Mouse (Mus musculus) brown adipose tissue, adult 24 weeks (tissue): Measurements from ENCODE around the gene B3glct. TPM values are rescaled to one million over a fixed set of nuclear protein-coding genes. Genes with fewer than 3 reads are reported as not detected.

Experiments used
- H3K27ac ChIP-seq: fragments of 200-500 bp; replicated peaks from 2 replicates; pipeline ENCODE4 v1.5.1; 2012; ENCODE audit warnings: low read depth, mild to moderate bottlenecking, low read length
- H3K4me1 ChIP-seq: fragments of 200-500 bp; 2 replicates; pipeline ENCODE4 v1.6.1; 2012; ENCODE audit warnings: low read length, mixed read lengths; ENCODE audit not compliant: control insufficient read depth, insufficient read depth, insufficient read length
- H3K4me3 ChIP-seq: fragments of 200-500 bp; 2 replicates; pipeline ENCODE4 v1.5.1; 2012; ENCODE audit warnings: low read depth, mild to moderate bottlenecking, low read length, moderate library complexity; ENCODE audit not compliant: insufficient read depth
- polyA plus RNA-seq: library from polyadenylated mRNA; stranded (reverse); fragments of >200 nt; gene quantifications from 2 replicates; pipeline ENCODE4 v1.2.4, GENCODE M21; 2012; ENCODE audit not compliant: missing spikeins, insufficient read depth, insufficient read length

B3glct gene
- 12.9 and 15.2 TPM in 2 replicates for polyA plus RNA-seq

DNA sequence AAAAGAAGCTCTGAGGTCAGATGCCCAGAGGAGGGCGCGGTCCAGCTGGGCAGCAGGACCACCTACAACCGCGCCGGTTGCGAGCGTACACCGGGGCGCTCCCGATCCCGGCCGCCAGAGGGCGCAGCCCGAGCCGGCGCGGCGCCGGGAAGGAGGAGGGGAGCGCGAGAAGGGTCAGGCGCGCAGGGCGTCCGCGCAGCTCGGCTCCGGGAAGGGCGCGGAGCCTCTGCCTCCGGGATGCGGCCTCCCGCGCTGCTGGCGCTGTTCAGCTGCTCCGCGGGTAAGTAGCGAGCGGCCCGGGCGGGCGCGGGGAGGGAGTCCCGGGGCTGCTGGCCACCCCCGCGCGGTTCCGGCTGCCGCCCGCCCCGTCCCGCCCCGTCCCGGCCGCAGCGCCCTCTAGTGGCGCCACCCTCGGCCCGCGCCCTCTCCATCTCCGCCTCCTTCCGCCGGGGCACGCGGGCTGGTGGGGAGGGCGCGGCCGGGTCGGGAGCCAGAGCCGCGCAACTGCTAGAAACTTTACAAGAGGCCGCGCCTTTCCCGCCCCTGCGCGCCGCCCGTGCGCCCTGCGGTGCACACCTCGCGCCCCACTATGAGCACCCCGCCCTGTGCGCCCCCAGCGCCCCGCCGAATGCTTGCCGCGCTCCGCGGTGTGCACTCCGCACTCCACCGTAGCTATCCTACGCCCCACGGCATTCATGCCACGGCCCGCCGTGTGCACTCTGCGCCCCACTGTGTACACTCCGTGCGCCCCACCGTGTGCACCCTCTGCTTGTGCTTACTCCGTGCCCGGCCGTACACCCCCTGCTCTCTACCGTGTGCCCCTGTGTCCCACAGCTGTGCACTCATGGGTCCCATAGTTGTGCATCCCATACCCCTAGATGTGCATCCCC, at the start of gene B3glct:
B3glct (plus strand) TSS at position 131 of the 890 bp plus-strand sequence.
- Histone ChIP-seq H3K4me1 (peaks cover 2% of the 10 kb centered on the region; the same call in 1 of the 2 replicates), H3K27ac (peak within 1 kb of the TSS; percentile 94), H3K4me3 (peak within 1 kb of the TSS; percentile 99)

DNA sequence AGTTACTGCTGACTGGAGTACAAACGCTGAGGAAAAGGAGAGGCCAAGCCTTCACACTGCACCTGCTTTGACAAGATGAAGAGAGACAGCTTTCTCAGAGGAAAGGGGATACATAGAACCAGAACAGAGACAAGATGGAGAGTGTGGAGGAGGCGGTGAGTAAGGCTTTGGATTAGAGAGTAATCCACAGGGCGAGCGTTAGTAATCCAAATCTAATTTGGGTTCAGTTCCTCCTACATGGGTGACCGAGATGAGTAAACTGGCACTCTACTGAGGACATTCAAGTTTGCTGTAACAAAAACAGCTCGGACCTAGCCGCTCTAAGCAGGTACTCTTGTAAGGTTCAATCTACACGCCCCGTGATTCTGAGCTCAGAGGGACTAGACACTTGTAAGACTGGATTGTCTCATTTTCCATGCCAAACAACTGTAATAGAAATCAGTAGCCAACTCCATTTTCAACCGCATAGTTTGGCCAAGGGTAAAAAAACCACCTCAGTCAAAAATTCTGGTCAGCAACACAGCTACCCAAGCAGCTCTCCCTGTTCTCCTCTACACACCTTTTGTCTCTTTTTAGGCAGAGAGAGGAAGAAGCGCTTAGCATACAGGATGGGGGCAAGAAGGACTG, 43.5 kb upstream of the B3glct start:
- H3K4me3 ChIP-seq, result peak overlapping the region; percentile 67; the same call in 1 of the 2 replicates
- peaks cover 3% of the 10 kb centered on the region; the same call in 1 of the 2 replicates for H3K4me1 ChIP-seq
- H3K27ac ChIP-seq, result no peak overlapping the region

DNA sequence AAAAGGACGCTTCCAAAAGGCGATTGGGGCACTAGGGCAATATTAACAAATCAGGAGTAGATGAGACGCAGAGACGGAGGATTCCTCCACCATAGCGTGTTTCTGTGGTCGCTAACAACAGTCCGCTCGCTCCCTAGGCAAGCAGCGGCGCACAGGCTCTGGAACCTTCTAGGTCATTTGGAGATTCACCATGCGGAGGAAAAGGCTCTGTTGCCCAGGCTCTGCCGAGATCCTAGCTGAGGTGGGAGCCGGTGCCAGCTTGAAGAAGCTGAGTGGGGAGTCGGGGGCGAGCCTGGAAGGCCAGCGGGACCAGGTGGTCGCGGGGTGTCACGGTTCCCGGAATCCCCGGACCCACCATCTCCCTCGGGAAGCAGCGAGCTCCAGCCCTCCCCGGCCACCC, 42.5 kb upstream of the B3glct start:
- Histone ChIP-seq H3K27ac (peak overlapping the region; percentile 82), H3K4me1 (peaks cover 3% of the 10 kb centered on the region; the same call in 1 of the 2 replicates), H3K4me3 (peak overlapping the region; percentile 67)

DNA sequence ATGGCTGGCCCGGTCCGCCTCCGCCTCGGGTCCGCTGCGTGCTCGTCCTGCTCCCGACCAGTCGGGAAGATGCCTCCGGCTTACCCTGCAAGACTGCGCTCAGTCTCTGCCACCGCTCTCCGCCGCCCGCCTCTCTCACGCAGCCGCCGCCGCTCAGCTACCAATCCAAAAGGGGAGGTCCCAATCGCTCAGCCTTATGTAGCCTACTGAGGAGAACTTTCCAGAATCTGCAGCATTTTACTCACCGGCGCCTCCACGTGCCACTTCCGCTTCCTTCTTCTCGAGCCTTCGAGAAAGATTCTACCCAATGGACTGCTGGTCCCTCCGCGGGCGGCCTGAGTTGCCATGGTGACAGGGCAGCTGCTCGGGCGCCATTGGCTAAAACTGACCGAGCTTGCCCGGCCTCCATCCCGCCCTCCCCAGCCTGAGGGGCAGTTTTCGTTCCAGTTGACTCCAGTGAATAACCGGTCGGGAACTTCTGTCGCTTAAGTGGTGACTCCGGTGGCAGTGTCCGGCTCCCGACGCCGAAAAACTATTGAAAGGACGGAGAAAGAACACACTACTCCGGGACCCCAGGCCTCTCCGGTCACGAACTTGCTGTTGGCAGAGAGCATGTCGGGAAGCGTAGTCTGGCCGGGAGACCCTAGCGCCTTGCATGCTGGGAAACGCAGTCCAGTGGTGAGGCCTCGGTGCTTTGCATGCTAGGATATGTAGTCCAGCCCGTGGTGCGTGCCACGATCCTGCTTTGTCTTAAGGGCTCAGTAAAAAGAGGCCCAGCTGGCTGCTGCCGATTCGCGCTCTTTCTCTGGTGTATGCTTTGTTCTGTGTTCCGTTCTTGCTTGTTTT, 41.7 kb upstream of the B3glct start, which contains the start of gene Hsph1:
Hsph1 (minus strand) TSS at position 302 of the 846 bp plus-strand sequence.
- peak within 1 kb of the TSS; percentile 80 for H3K4me3 ChIP-seq
- peaks cover 3% of the 10 kb centered on the region; the same call in 1 of the 2 replicates for H3K4me1 ChIP-seq
- peak within 1 kb of the TSS; percentile 85 for H3K27ac ChIP-seq

DNA sequence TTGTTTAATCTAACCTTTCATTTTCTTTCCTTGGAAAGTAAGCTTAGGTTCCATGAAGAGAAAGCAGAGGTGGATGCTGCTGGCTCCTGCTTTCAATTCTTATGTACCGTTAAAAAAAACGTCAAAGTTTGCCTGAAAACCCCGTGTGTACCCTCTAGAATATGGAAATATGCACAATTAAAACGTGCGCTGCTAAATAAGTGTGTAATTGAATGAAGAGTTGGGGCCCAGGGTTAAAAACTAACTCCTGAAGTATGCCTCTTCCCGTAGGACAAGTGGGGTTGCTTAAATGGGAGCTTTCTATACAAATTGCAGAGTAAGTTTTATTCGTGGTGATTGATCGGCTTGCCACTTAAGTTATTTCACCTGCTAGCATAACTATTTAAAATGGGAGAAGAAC, 40.7 kb upstream of the B3glct start:
- Histone ChIP-seq H3K4me1 (peaks cover 3% of the 10 kb centered on the region; the same call in 1 of the 2 replicates), H3K4me3 (no peak overlapping the region), H3K27ac (no peak overlapping the region)

DNA sequence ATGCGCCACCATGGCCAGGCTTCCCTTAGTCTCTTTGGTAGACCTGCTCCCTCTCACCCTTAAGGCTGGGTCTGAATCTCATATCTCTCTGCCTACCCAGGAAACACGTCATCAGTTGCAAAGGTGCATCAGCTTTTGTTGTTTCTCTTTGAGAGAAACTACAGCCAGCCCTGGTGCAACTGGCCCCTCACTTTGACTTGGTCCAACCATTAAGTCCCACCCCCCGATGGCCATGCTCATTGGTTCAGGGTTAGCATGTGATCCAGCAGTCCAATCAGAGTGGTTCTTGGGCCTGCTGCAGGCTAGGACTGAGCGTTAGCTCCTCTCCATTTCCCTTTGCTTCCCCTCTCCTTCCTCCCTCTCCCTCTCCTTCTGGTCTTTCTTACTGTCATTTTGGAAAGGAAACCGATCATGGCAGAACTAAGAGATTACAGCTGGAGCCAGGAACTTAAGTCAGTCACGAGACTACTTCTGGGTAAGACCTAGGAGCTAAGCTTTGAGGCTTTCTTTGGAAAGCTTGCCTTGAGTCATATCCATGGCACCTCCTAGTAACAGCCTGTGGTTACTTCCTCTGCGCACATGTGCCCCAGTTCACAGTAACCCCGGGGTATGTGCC, 36.6 kb upstream of the B3glct start:
- H3K4me1 ChIP-seq, result no peaks in the 10 kb centered on the region
- H3K27ac ChIP-seq, result no peak overlapping the region
- no peak overlapping the region for H3K4me3 ChIP-seq

DNA sequence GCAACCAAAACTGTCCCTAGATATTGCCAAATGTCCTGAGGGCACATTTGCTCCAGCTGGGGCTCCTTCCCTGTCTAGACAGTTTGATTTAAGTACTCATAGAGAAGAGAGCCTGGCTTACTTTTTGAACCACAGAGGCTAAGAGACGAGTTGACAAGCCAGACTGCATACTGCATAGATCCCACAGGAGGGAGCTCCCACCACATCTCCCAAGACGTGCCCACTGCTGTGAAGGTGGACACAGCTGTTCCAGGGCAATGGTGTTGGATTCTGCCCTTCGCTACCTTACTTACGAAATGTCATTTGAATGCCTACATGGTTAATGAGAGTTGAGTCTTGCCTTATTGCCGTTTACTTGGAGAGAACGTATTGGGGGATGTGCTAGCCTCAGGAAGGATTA, 35.7 kb upstream of the B3glct start:
- no peak overlapping the region for H3K4me3 ChIP-seq
- no peak overlapping the region for H3K27ac ChIP-seq
- H3K4me1 ChIP-seq, result no peaks in the 10 kb centered on the region

DNA sequence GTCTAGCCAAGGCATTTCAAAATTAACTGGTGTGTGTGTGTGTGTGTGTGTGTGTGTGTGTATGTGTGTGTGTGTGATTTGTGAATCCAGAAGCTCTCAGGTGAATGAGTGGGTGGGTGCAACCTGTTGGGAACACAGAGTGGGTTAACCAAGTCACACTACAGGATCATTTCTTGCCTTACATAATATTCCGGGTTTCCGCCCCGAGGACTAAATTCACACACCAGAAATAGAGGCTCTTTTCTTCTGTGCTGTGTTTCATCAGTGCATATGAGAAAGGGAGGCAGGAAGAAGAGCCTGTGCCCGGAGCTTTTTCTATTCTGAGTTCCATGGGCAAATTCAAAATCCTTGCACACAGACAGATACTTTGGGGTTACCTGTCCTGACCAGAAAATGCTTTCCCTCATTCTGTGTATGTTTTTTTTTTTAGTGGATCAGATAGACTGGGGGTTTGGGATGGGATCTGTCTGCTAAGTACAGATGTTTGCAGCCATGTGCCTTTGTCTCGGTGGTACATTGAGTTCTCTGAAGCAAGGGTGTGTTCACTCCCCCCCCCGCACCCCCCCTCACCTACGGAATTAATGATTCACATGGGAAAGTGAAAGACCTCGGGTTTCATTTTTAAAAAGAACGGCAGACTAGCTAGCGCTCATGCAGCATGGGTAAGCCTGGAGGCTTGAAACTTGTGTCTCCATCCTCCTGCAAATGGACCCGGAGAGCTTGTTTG, 35.1 kb upstream of the B3glct start:
- Histone ChIP-seq H3K4me3 (no peak overlapping the region), H3K27ac (no peak overlapping the region), H3K4me1 (no peaks in the 10 kb centered on the region)

DNA sequence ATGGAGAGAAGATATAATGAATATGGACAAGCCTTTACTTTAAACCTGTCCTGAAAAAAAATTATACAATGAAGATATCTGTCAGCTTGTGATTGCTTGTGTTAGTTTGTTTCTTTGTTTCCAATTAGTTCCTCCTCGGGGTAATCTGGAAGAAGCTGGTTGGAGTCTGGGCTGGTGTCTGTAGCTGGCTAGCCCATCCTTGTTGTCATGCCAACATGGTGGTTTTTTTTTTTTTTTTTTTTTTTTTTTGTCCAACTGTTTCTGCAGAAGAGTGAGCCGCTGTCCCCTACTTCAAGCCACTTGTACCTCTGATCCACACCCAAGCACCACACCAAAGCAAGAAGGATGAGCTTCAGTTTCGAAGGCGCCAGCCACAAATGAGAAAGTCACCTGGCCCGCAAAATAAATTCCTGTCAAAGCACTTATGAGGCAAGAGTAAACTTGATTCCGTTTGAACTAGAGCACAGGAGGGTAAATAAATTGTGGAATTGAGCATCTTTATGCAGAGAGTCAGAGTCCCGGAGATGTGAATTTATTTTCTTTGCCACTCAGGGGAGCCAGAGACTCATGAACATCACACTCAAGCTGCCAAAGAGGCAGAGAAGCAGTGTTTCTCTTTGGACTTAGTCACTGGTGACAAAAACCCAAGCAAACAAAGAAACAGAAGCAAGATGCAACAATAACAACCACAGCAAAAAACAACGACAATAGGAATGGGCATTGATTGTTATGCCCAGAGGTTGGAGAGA, 30.5 kb upstream of the B3glct start:
- Histone ChIP-seq H3K4me1 (no peaks in the 10 kb centered on the region), H3K27ac (no peak overlapping the region), H3K4me3 (no peak overlapping the region)

DNA sequence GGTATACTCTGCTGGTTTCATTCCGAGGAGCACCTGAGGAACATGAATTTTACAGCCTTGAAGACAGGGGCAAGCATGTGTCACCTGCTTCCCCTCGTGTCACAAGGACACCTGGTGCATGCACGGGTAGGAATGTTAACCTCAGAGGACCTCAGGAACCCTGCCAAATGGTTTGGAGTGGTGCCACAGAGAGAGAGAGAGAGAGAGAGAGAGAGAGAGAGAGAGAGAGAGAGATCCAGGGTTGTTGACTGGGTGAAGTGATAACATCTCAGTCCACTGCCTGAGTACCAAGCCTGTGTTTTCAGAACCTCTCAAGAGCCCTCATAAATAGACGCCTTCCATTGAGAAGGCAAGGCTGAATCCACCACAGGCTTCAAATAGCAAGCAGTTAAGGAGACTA, 29.8 kb upstream of the B3glct start:
- no peaks in the 10 kb centered on the region for H3K4me1 ChIP-seq
- H3K4me3 ChIP-seq, result no peak overlapping the region
- no peak overlapping the region for H3K27ac ChIP-seq

DNA sequence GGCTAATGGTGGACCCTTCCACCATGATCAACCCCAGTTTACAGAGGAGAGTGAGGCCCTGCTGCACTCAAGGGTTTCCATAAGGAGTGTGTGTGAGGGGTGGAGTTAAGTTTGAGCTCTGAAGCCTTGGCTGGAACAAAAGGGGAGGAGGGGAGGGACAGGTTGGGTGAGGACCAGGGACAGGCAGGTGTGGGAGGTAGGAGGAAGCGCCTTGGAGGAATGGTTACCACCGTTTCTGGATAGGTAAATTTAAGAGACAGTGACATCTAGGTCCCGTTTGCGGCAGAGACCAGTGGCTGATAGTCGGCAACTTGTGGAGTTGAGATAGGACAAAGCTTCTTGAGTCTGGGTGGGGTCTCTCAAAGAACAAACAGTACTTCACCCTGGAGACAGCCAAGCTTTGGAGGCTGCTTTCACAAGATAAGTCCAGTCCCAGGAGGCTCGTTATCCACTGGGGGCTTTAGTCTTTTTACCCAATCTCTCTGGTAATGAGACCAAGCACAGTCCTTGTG, 29.1 kb upstream of the B3glct start:
- H3K27ac ChIP-seq, result no peak overlapping the region
- no peak overlapping the region for H3K4me3 ChIP-seq
- H3K4me1 ChIP-seq, result no peaks in the 10 kb centered on the region

DNA sequence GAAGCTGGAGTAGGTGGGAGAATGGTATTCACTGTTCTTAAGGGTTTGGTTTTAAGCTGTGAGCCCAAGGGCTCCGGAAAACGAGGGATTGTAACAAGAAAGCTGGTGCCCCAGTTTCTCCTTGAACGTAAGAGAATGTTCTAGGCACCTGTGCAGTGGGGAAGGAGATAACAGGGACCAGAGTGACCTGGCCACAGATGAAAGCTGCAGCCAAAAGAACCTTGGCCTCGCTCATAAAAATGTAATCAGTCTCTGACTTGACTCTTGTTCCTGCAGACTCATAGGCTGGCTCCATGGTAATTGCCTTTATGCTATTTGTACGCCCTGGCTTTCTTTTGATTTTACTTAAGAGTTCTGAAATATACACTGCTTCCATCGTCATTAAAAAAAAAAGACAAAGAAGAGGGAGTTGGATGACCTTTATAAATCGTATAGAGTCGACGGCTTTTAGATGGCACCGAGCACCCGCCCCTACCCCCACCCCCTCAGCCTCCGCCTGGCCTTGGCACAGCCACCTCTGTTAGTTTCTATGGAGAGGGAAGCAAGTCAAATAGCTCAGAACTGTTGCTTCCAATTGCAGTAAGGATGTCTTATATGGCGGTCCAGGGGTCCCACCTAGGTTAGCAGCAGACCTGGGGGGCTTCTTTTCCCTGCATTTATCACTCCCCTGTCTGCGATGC, 28.4 kb upstream of the B3glct start:
- no peak overlapping the region for H3K4me3 ChIP-seq
- no peaks in the 10 kb centered on the region for H3K4me1 ChIP-seq
- H3K27ac ChIP-seq, result no peak overlapping the region

DNA sequence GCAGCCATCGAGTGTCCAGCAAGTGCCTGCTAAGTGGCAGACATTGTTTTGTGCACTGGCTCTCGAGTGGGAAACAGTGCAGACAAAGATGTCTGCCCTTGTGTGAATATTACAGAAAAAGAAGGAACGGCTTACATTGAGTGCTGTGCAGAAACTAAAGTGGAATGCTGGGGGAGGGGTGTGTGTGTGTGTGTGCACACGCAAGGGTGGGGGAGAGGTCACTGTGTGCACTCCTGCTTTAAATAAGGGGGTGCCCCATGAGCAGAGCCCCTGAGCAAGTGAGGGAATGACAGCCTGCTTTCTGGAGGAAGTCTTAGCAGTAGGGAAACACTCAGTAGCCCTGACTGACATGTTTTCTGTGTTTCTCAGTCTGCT, 27.9 kb upstream of the B3glct start:
- H3K4me1 ChIP-seq, result no peaks in the 10 kb centered on the region
- H3K4me3 ChIP-seq, result no peak overlapping the region
- no peak overlapping the region for H3K27ac ChIP-seq
